Mouse (Mus musculus) midbrain, embryonic 13.5 days (tissue): ENCODE measurements around the gene Rsu1. TPM values are rescaled to one million over a fixed set of nuclear protein-coding genes. Genes with fewer than 3 reads are reported as not detected.

ENCODE experiments used
- ATAC-seq: fragments of 200-750 bp; cut with Nextera tagmentation; 2 replicates; pipeline ENCODE4 v1.8.0; 2017; ENCODE audit warnings: mild to moderate bottlenecking, moderate TSS enrichment, moderate library complexity
- H3K27ac ChIP-seq: fragments of 300-500 bp; sonication (generic); 2 replicates; pipeline ENCODE4 v1.5.1; 2015; ENCODE audit warnings: inconsistent platforms, mild to moderate bottlenecking, moderate library complexity
- H3K27me3 ChIP-seq: fragments of 300-500 bp; sonication (generic); 2 replicates; pipeline ENCODE4 v1.6.1; 2015; ENCODE audit warnings: mild to moderate bottlenecking, inconsistent platforms
- H3K36me3 ChIP-seq: fragments of 300-500 bp; sonication (generic); 2 replicates; pipeline ENCODE4 v1.6.1; 2015; ENCODE audit warnings: mild to moderate bottlenecking, inconsistent platforms
- H3K4me1 ChIP-seq: fragments of 300-500 bp; sonication (generic); replicated peaks from 2 replicates; pipeline ENCODE4 v1.6.1; 2015; ENCODE audit warnings: inconsistent platforms
- H3K4me2 ChIP-seq: fragments of 300-500 bp; sonication (generic); replicated peaks from 2 replicates; pipeline ENCODE4 v1.6.1; 2015; ENCODE audit warnings: moderate library complexity, mild to moderate bottlenecking, inconsistent platforms
- H3K4me3 ChIP-seq: fragments of 300-500 bp; sonication (generic); replicated peaks from 2 replicates; pipeline ENCODE4 v1.5.1; 2015; ENCODE audit warnings: mild to moderate bottlenecking, inconsistent platforms
- H3K9ac ChIP-seq: fragments of 300-500 bp; sonication (generic); replicated peaks from 2 replicates; pipeline ENCODE4 v1.6.1; 2015; ENCODE audit warnings: mild to moderate bottlenecking, inconsistent platforms
- H3K9me3 ChIP-seq: fragments of 300-500 bp; sonication (generic); 2 replicates; pipeline ENCODE4 v1.6.1; 2016; ENCODE audit warnings: mild to moderate bottlenecking, inconsistent platforms
- WGBS: fragments of 180-500 bp; shearing (Covaris S2); methylation state at CpG from one replicate; pipeline ENCODE4 v1.1.7; 2015; 5-methylcytosine and 5-hydroxymethylcytosine counted together
- polyA plus RNA-seq: library from polyadenylated mRNA; unstranded; fragments of >200 nt; fragmentation: Nextera tagmentation; extraction: Ambion mirVana; gene quantifications from 2 replicates; pipeline ENCODE4 v1.2.1, GENCODE M21; 2015

Gene Rsu1
- polyA plus RNA-seq, 1 experiment from 2014 or later: 50.8 TPM

- no peaks in the 10 kb centered on the region for H3K9me3 ChIP-seq
These were observed 182.9 kb downstream of the Rsu1 start for GRCm38 (mm10) chr2:13088266-13088665.

DNA sequence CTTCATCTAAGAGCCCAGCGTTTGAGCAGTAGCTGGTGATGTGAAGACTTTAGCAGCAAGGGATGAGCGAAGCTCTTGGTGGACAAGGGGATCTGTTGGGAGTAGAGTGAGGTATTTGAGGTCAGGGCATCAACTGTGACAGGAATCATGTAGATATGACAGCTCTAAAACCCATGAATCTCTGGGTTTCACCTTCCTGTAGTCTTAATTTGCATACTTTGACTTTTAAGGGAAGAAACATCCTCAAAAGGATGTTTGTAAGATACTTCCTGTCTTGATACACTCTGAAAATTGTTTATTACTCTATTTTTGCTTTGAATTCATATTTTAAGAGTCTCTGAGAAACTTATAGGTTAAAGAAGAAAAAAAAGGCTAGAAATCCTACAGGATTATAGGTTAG lies 183.4 kb downstream of the Rsu1 start:
- H3K4me2 ChIP-seq: no peak overlapping the region
- ATAC-seq: no peak

More at GRCm38 (mm10) chr2:13088266-13088665, 182.9 kb downstream of the Rsu1 start:
- no peak overlapping the region for H3K4me2 ChIP-seq
- no peak overlapping the region for H3K27ac ChIP-seq
- no peaks in the 10 kb centered on the region for H3K36me3 ChIP-seq
- no peak for ATAC-seq
- H3K9ac ChIP-seq: no peak overlapping the region
- H3K4me1 ChIP-seq: peaks cover 7% of the 10 kb centered on the region; the same call in 1 of the 2 replicates
- no peak overlapping the region for H3K4me3 ChIP-seq
- no peaks in the 10 kb centered on the region for H3K27me3 ChIP-seq
- WGBS: 79% methylated on average over 4 of the region's 4 CpGs

GRCm38 (mm10) chr2:13084223-13084622 lies 187.0 kb downstream of the Rsu1 start:
- no peak overlapping the region for H3K27ac ChIP-seq
- peak; percentile 37; the same call in 1 of the 2 replicates for ATAC-seq
- WGBS: 15% methylated on average over 5 of the region's 5 CpGs
- H3K36me3 ChIP-seq: no peaks in the 10 kb centered on the region
- no peaks in the 10 kb centered on the region for H3K9me3 ChIP-seq
- no peak overlapping the region for H3K4me3 ChIP-seq
- peaks cover 10% of the 10 kb centered on the region; the same call in 1 of the 2 replicates for H3K4me1 ChIP-seq
- H3K9ac ChIP-seq: no peak overlapping the region
- H3K4me2 ChIP-seq: no peak overlapping the region
- H3K27me3 ChIP-seq: no peaks in the 10 kb centered on the region

More for the DNA sequence above, 183.4 kb downstream of the Rsu1 start:
- Histone ChIP-seq H3K4me1 (peaks cover 10% of the 10 kb centered on the region; the same call in 1 of the 2 replicates), H3K9me3 (no peaks in the 10 kb centered on the region), H3K9ac (no peak overlapping the region), H3K36me3 (no peaks in the 10 kb centered on the region), H3K27ac (no peak overlapping the region), H3K27me3 (no peaks in the 10 kb centered on the region), H3K4me3 (no peak overlapping the region)
- 94% methylated on average over 2 of the region's 2 CpGs for WGBS

DNA sequence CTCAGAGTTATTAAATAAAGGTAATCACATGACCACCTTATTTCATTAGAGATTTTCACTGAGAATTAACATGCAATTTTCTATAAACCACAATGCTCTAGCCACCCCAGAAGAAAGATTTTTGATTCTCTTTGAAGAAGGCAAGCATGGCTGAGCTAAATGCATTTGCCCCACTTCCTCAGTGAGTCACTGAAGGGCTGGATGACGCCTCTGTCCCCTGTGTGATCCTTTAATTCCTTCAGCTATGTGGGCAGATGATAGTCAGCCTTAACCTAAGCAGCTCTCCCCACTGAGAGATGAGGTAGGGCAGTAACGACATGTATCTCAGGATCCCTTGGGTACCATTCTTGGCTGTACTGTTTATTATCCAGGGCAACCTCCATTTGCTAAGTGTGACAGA lies 190.7 kb downstream of the Rsu1 start:
- no peak overlapping the region for H3K27ac ChIP-seq
- H3K4me1 ChIP-seq: peaks cover 10% of the 10 kb centered on the region; the same call in 1 of the 2 replicates
- no peak overlapping the region for H3K9ac ChIP-seq
- no peak for ATAC-seq
- no peaks in the 10 kb centered on the region for H3K27me3 ChIP-seq
- H3K4me2 ChIP-seq: no peak overlapping the region
- WGBS: 63% methylated on average over 2 of the region's 2 CpGs
- H3K9me3 ChIP-seq: no peaks in the 10 kb centered on the region
- no peaks in the 10 kb centered on the region for H3K36me3 ChIP-seq
- no peak overlapping the region for H3K4me3 ChIP-seq

DNA sequence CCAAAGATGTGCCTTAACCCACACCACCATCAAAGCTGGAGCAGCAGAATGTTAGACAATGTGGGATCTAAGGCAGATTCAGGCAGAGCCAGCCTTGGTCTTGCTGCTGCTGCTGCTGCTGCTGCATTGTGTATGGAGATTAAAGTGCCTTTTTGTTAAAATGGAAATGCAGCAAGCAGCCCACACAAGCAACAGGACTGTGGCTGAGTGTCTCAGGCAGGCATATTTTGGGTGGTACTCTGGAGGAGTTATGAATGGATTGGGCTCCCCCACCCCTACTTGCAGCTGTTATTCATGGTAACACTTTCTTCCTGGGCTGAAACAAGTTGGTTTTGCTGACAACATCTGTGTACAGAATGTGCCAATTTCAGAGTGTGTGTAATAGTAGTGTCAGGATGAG lies 199.0 kb downstream of the Rsu1 start:
- Histone ChIP-seq H3K4me1 (peaks cover 7% of the 10 kb centered on the region), H3K36me3 (no peaks in the 10 kb centered on the region), H3K4me3 (no peak overlapping the region), H3K4me2 (no peak overlapping the region), H3K27ac (no peak overlapping the region), H3K9ac (no peak overlapping the region), H3K9me3 (no peaks in the 10 kb centered on the region), H3K27me3 (no peaks in the 10 kb centered on the region)
- ATAC-seq: peak; percentile 69; the same call in 1 of the 2 replicates

DNA sequence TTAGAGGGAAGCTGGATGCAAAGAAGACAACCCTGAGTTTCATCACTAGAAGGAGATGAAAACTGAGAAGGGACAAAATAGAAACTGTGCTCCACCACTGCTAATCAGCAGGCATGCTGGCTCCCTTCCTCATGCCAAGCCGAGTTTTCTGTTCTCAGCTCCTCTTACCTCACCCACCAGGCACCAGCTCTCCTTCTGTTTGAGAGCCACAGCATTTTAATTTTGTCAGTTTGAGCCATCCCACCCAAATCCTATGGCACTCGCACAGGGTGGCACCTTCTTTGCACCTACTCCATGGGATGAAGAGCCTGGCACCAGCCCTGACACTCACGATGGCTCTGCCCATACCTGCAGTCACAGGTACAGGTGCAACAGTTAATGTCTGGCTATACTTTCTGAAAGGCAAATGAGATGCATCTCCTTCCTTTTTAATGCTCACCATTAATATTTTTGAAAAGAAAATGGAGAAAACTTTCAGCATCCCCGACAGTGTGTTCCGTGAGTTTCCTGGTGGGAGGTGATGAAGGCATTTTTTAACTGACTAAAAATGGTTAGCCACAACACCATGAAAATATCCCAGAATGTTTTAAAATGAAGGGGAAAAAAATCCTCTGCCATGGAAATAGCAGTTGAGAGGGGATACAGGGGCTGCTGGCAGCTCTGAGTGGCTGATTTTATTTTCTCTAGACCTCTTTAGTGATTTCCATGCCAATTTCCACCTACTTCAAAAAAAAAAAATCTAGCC lies 210.6 kb downstream of the Rsu1 start:
- H3K9ac ChIP-seq: no peak overlapping the region
- no peak overlapping the region for H3K4me2 ChIP-seq
- no peak for ATAC-seq
- no peaks in the 10 kb centered on the region for H3K36me3 ChIP-seq
- no peak overlapping the region for H3K27ac ChIP-seq
- H3K27me3 ChIP-seq: no peaks in the 10 kb centered on the region
- H3K9me3 ChIP-seq: no peaks in the 10 kb centered on the region
- no peak overlapping the region for H3K4me3 ChIP-seq
- WGBS: 93% methylated on average over 5 of the region's 5 CpGs
- no peaks in the 10 kb centered on the region for H3K4me1 ChIP-seq

GRCm38 (mm10) chr2:13048649-13049048 lies 222.6 kb downstream of the Rsu1 start:
- Histone ChIP-seq H3K4me3 (no peak overlapping the region), H3K4me2 (no peak overlapping the region), H3K4me1 (no peaks in the 10 kb centered on the region), H3K9me3 (no peaks in the 10 kb centered on the region), H3K27ac (no peak overlapping the region), H3K36me3 (no peaks in the 10 kb centered on the region), H3K27me3 (no peaks in the 10 kb centered on the region), H3K9ac (no peak overlapping the region)
- WGBS: 90% methylated on average over 6 of the region's 6 CpGs
- no peak for ATAC-seq

DNA sequence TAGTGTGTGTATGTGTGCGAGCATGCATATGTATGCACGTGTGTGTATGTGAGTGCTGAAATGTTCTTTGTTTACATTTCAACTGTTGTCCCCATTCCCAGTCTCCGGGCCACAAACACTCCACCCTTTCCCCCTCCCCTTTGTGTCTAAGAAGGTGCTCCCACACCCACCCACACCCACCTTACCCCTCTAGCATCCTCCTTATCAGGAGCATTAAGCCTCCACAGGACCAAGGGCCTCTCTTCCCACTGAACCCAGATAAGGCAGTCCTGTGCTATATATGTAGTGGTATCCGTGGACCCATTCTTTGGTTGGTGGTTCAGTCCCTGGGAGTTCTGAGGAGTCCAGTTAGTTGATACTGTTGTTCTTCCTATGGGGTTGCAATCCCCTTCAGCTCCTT lies 226.7 kb downstream of the Rsu1 start:
- no peak overlapping the region for H3K9ac ChIP-seq
- no peak overlapping the region for H3K27ac ChIP-seq
- no peaks in the 10 kb centered on the region for H3K4me1 ChIP-seq
- H3K36me3 ChIP-seq: no peaks in the 10 kb centered on the region
- no peak overlapping the region for H3K4me2 ChIP-seq
- no peak for ATAC-seq
- WGBS: 90% methylated on average over 4 of the region's 4 CpGs
- no peaks in the 10 kb centered on the region for H3K9me3 ChIP-seq
- no peaks in the 10 kb centered on the region for H3K27me3 ChIP-seq
- H3K4me3 ChIP-seq: no peak overlapping the region

GRCm38 (mm10) chr2:13039785-13040184 lies 231.4 kb downstream of the Rsu1 start:
- Histone ChIP-seq H3K4me3 (no peak overlapping the region), H3K36me3 (no peaks in the 10 kb centered on the region), H3K4me2 (no peak overlapping the region), H3K27me3 (no peaks in the 10 kb centered on the region), H3K9ac (no peak overlapping the region), H3K9me3 (no peaks in the 10 kb centered on the region), H3K27ac (no peak overlapping the region), H3K4me1 (no peaks in the 10 kb centered on the region)
- ATAC-seq: no peak
- WGBS: 95% methylated on average over 4 of the region's 4 CpGs

- no peak overlapping the region for H3K9ac ChIP-seq
- H3K36me3 ChIP-seq: no peaks in the 10 kb centered on the region
- H3K4me1 ChIP-seq: no peaks in the 10 kb centered on the region
- no peak for ATAC-seq
- H3K27me3 ChIP-seq: no peaks in the 10 kb centered on the region
- WGBS: 80% methylated on average over 3 of the region's 3 CpGs
- H3K27ac ChIP-seq: no peak overlapping the region
- no peak overlapping the region for H3K4me2 ChIP-seq
- no peak overlapping the region for H3K4me3 ChIP-seq
- no peaks in the 10 kb centered on the region for H3K9me3 ChIP-seq
These were observed 232.4 kb downstream of the Rsu1 start for GRCm38 (mm10) chr2:13038772-13039171.
